Mouse (Mus musculus) right cerebral cortex, postnatal 36 days (tissue): ENCODE measurements around the gene Siah1b.
A peak's percentile ranks its signal among the peaks of the same experiment; 100 is the strongest.

Source experiments
- DNase-seq, 2 experiments: peaks; one replicate each; pipeline ENCODE4 v3.0.0; 2022; ENCODE audit warnings: low spot score in 2 of 2, mixed read lengths in 1 of 2

The Siah1b gene

DNA sequence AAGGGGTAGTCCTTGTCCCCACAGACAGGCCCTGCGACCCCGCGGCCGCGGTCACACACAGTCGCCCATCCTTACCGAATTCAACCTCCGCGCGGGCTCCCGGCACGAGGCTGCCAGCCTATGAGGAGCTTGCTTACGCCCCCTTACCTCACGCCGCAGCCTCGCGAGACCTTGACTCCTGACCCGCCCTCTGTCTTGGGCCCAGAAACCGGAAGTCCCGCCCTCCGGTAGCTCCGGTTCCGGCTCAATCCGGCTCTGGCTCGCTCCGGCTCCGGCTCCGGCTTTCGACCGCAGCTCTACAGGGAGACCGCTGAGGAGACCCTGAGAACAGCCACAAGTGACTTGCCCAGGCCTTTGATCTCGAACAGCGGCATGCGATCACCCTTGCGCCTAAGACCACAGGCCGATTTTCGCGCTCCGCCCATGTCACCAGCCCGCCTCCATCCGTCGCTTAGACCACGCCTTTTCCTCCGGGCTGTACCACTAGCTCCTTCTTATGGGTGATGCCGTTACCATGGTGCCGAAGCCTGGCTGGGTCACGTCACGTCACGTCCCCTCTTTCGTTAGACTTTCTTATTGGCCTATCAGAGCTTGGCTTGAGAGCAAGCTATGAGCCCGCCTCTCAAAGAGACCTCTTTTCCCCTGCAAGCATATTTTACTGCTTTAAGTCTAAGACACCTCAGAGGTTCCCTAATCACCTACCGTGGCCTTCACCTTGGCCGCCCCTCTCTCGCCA, at the start of gene Siah1b:
Gene Siah1b (minus strand): TSS at position 454 of the 736 bp plus-strand sequence.
- DNase-seq = peak; percentile 91 to 92

DNA sequence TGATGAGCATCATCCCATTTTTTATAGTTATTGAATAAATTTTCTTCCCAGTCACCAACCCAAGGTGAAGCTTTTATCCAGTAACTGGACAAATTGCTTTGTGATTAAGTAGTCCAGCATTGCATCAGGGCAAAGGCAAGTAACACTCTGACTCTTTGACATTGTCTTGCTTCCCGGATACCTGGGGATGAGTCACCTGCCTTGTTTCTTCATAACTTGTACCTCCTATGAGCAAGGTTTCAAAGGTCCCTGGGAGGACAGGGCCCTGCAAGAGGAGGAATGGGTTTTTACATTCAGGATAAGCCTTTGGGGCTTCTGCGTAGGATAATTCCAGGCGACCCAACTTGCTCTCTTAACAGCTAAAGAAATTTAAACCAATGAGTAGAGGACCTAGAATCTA, 47.6 kb upstream of the Siah1b start:
- DNase-seq = no peak

DNA sequence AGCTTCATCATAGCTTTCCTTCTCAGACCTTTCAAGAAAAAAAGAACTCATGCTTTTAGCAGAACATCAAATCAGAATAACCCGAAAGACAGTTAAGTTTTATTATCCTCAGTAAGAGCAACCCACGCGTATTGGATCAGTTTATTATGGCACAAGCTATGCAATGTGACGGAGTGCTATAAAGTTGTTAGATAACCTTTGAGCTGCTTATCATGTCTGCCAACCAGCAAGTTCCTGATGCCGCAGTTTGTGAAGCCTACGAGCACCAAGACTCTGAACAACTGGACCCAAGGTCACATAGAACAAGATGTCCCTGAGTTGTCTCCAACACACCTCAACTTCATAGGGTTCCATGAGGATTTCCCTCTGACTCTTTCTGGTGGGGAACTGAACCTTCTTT, 37.5 kb upstream of the Siah1b start:
- DNase-seq = no peak

DNA sequence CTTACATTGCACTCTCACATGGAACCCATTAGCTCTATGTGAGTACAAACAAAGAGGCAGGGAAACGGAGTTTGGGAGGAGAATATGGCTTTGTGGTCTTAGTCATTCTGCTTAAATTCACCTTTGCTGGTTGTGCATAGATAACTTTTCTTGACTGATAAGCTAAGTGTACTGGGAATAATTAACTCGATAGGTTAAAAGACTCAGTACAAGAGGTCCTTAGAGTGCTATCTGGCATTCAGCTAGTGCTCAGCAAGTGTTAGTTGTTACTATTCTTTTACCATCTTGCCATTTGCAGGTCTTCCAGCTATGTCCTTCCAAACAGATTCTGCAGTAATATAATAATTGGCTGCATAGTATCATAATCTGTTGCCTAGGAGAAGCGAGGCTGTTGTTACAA, 34.9 kb upstream of the Siah1b start:
- DNase-seq = no peak

DNA sequence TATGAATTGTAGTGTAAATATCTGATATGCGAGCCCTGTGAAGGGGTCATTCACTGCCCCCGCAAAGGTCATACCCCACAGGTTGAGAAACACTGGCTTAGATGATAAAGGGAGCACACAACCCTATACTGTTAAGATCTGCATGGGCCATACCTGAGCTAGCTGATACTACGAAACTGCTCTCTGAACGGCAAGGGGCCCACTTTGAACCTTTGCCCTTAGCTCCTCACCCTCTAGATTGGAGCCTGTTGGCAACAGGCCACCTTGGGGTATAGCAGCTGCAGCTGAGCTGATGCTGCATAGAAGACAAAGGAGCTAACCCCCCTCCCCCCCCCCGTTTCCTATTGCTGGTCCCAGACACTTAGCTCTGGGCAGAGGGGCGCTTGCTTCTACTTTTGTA, 26.4 kb upstream of the Siah1b start:
- no peak for DNase-seq

DNA sequence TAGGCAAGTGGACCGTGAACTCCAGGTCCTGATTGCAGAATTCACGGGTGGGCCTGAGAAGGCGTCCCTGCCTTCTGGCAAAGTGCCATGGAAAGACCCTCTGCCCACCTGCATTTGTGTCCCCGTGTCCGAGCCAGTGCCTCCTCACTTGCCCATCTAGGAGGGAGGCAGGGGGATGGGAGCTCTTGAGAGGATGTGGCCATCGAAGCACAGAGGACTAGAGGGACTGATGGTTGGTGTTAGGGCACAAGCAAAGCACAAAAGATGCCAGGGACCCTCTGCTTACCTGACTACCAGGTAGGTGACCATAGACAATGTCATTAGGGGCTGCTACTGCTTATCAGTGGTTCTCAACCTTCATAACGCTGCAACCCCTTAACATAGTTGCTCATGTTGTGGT, 25.9 kb upstream of the Siah1b start:
- DNase-seq = no peak

DNA sequence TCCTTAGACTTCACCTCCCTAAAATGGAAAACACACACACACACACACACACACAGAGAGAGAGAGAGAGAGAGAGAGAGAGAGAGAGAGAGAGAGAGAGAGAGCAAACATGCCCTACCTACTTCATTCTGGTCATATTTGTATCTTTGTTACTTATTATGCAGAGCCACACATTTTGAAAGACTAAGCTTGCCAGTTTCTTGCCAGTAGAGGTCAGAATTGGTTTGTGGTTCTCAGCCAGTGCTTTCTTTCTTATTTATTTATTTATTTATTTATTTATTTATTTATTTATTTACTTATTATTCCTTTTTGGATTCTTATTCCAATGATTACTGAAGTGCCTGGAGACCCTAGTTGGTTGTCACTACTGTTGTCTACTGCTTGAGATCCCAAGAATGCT, 25.2 kb upstream of the Siah1b start:
- DNase-seq = no peak

DNA sequence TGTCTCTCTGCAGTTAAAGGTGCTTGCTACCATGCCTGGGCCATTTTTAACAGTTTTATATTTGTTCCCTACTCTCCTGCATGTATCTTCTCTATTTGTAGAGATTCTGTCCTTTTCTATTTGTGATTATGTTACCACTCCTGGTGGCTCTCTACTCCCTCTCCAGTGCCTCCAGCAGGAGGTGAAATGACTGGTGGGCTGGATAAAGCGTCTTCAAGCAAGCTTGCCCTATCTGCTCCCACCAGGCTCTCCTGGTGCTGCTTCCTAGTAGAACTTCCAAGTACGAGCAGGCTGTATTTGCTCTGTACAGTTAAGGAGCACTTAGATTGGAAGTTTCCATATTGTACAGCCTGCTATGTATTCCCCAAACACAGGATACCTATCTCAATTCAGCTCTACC, 19.5 kb upstream of the Siah1b start:
- DNase-seq = no peak

DNA sequence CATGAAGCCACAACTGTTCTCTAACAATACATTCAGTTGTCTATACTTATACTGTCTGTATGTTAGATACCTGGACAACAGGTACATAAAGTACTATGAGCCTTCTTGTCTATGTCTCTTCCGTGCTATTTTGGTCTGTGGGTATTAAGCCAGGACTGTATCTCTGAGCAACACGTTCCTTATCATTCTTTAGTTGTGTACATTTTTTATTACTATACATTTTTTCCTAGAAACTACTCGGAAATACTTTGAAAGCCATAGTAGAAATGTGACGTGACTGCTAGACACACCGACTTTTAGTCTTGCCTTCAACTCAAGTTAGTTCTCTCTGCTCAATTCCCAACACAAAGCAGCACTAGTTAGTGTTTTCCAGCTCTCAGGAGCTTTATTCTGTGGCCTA, 17.1 kb upstream of the Siah1b start:
- no peak for DNase-seq

DNA sequence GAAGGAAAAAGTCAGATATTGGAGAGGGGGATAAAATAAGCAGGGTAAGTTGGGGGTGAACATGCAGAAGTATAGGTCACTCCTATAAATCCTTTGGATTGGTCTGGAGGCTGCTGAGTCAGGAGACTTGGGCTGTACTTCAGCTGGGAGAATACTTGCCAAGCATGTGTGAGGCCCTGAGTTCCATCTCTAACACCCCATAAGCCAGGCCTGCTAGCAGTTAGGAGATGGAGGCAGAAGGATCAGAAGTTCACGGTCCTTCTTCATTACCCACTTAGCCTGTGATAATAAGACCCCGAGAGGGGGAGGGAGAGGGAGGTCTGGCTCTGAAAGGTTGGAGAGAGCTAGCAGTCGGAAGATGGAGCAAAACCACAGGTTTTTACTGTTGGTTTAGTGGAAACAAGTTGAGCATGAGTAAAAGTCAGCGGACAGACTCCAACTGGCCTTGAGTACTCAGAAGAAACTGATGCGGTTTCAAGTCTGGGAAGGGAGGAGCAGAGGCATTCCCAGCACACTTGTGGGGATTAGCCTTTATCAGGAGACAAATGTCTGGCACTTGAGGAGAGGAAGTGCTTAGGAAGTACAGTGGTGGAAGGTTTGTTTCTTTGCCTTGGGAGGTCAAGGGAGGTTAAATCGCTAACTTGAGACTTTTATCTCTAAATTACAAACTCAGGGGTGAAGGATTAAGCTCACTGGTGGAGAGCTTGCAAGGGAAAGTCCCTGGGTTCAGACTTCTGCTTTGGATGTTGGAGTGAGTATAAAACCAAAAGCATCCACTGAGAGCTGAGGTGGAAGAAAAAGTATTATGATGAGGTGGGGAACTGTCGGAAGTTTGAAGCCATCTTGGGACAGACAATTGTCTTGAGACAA, 16.2 kb upstream of the Siah1b start:
- DNase-seq = no peak

DNA sequence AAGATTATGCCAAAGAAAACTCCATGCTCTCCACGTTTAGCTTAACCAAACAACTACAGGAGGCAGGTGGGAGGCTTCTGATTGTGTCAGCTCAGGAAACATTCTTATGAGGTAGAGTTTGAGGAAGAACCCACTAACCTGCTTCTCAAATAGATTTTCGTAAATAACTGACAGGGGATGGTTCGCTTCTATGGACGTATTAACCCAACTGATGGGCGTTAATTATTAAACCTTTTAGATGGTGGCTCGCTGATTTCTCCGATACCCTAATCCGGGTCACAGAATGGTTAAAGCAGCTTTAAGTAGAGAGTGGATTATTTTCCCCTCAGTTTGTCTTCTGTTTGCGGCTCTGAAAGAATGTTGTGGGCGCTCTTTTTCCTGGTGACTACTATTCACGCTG, 13.6 kb upstream of the Siah1b start:
- DNase-seq = no peak

DNA sequence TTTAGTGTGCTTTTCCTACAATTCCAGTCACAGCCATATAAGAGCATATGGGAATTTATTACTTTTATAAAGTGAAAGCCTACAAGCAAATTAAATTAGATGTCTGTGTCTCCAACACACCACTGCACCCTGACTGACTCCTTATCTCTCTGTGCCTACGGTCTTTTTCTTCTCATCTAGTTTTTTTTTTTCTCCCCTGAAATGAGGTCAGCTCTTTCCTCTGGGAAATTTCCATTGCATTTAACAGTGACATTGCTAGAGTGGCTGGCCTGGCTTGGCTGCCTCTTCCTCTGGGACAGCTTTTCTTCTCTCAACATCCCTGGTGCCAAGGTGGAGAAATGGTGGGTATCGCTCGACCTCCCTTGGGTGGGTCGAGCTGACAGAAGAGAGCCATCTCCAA, 12.3 kb upstream of the Siah1b start, which contains the start of gene Cltrn:
Gene Cltrn (plus strand): TSS at position 249 of the 400 bp plus-strand sequence.
- DNase-seq = no peak

DNA sequence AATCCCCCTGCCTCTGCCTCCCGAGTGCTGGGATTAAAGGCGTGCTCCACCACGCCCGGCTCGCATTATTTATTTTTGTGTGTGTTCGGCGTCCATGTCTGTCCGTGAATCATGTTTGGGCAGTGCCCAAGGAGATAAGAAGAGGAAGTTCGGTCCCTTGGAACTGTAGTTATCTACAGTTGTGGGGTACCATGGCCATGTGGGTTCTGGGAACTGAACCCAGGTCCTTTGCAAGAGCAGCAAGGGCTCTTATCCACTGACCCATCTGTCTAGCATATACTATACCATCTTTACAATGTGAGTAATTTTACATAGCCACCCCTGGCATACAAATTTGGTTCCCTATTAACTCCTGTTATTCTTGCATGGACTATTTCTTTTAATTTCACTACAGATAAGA, 5.7 kb upstream of the Siah1b start:
- no peak for DNase-seq

DNA sequence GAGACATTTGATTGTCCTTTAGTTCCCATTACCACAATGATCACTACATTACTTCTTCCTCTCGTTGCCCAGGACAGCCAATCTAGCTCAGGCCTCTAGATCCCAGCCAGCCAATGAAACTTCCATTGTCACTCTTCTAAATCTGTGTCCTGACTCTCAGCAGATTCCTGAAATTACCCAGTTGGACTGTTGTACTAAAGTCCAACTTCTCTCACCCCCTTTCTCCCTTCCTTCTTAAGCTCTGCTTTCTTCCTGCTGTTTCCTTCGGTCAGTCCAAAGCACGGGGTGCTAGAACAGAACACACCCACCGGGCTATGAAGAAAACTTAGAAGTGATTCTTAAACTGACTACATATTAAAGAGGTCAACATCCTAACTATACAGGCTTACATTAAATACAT, 7.3 kb downstream of the Siah1b start:
- no peak for DNase-seq

DNA sequence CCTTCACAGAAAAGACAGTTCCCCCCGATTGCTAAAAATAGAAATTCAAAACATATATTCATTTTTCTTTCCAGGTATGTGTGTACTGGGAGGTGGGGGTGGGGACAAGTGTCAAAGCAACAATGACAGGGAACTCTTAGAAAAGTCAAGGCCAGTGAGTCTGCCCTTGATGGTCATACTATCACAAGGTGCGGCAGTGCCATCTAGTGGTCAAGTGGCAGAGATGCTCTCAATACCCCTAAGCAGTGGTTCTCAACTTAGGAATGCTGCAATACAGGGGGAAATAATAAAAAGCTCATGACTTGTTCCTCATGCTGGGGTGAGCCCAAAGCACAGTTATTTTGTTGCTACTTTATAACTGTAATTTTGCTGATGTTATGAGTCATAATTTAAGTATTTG, 10.1 kb downstream of the Siah1b start:
- DNase-seq = no peak

DNA sequence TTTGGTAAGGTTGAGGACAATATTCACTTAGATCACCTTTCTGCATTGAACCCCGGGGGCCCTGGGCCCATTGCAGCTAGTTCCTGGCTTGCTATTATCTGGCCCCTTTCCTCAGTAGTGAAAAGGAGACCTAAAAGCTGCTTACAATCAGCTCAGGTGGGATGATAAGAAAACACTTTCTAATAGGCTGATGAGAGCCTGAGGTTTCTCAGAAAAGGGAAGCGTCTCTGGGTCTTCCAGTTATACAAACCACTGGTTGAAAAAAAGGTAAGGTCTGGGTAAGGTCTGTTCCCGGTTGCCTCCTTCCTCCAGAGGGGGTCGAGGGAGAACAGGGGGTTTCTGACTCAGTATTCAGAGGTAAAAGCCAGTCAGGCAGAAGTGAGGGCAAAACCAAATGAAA, 17.2 kb downstream of the Siah1b start:
- DNase-seq = no peak

DNA sequence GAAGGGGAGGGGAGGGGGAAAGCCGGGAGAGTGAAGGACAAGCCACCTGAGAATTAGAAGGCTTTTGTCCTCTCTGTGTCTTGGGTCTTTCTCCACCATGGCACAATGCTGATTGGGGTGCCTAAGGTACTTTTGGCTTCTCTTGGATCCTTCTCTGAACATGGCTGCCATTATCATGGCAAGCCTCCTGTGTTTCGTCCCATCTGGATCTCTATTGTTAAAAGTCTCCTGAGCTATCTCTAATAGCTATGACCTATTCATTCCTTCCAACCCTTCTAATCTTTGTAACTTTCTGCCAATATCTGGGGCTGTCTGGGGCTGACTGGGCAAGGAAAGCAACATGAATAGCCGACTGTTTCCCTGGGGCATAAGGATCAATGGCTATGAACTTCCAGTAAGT, 17.8 kb downstream of the Siah1b start:
- no peak for DNase-seq

DNA sequence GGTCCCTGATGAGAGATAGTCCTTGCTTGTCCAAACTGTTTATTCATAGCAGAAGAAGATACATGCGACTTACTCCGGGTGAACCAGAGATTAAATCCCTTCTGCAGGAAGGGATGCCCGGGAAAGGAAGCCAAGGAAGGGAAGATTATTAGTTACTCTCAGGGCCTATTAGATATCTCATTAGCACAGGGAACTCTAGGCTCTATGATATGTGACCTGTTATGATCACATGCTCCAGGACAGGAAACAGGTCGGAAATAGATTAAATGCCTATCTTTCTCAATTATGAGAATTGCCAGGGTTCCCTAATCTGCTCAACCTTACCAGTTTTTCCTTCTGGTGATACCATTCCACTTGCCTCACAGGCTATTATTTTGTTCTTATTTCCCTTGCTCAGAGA, 20.6 kb downstream of the Siah1b start:
- no peak for DNase-seq

DNA sequence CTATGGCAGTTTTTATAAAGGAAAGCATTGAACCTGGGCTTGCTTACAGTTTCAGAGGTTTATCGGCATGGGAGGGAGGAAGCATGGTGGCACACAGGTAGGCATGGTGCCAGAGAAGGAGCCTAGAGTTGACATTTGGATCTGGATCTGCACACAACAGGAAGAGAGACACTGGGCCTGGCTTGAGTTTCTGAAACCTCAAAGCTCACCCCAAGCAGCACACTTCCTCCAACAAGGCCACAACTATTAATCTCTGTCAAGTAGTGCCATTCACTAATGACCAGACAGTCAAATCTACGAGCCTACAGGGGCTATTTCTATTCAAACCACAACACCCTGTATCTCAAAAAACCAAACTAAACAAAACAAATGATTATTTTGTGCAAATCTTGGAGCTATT, 29.6 kb downstream of the Siah1b start:
- DNase-seq = no peak

DNA sequence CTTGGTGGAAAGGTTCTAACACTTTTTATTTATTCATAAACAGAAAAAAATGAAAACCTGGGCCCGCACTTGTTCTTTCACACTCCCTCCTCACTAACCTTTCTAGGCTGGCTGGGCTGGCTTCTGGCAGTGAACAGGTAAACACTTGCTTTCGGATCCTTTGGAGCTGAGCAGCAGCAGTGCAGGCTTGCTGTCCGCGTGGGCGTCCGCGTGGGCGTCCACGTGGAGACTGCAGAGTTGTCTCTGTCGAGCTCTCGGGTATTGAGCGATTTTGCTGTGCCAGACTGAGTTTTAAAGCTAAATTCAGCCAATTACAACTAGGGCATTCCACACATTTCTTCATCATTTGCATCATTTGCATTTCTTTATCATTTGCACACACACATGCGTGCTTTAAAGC, 34.2 kb downstream of the Siah1b start:
- peak; percentile 34 to 53 for DNase-seq

DNA sequence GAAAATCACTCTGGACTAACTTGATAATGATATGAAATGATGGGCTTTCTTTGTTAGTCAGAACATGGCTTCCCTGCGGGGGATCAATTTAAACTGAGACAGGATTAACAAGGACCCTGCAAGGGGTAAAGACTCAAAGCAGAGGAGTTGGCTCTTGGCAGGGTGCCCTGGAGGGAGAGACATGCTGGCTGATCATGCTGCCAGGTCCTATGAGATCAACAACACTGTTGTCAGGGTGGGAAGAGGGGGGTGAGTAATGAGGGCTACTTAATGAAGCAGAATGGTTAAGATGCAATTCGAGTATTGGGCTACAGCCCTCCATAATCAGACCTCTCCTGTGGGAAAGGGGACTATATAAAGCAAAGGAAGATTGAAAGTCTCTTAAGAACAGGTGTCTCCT, 37.4 kb downstream of the Siah1b start:
- DNase-seq = no peak

DNA sequence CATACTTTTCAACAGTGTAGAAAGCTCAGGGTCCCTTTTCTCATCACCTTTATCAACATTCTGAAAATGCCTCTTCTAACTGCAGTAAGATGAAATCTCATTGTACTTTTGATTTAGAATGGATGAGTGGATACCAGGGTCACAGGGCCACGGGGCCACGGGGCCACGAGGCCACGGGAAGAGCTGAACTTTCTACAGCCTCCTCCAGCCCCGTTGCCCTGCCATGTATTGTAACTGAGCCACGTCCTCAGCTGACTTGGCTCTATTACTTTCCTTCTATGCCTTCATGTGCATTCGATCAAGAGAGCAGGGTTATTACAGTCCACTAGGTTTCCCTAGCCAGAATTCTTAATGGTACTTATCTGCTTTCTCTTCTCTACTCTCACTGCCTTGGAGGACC, 40.4 kb downstream of the Siah1b start:
- DNase-seq = no peak

DNA sequence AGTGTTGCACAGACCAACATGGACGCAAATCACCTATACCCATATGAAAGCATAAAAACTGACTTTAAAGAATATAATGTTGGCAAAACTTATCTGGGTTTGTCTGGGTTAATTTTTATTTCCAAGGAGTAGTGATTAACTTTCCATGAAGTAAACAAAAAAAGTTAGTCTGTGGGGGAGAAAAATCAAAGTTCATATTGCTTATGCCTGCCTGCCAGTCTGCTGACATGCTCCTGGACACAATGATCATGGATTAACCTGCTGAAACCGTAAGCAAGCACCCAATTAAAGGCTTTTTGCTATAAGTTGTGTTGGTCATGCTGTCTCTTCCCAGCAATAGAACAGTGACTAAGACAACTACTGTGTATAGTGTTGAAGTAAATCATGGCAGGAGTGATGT, 40.9 kb downstream of the Siah1b start:
- DNase-seq = no peak
